Mouse (Mus musculus) spleen, adult 2 months (tissue): Measurements from ENCODE around the gene March10.

Experiments used
- CTCF ChIP-seq: fragments of 200-500 bp; IDR thresholded peaks from 2 replicates; pipeline ENCODE4 v1.5.1; 2011; ENCODE audit warnings: mild to moderate bottlenecking, inconsistent platforms; ENCODE audit not compliant: insufficient read depth, insufficient read length, insufficient replicate concordance; ENCODE audit errors: extremely low read depth
- POLR2A ChIP-seq: fragments of 200-500 bp; IDR thresholded peaks from 2 replicates; pipeline ENCODE4 v1.6.1; 2011; ENCODE audit warnings: low read depth, low read length, inconsistent platforms

DNA sequence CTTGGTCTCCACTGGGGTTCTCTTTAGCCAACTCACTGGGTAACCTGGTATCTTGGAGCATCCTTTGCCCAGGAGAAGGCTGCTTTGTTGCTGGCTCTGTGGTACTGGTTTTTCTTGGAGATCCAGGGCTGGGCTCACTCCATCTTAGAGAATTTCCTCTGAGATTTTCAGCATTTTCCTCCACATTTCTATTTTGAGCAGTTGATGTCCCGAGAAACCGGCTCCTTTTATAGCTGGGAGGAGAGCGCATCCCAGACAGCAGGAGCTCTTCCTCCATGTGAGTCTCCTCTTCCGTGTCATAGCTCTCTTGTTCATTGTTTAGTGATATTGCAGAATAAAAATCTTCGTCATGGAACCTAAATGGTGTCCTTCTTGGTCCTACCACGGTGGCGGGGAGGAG is 66.2 kb downstream of the March10 start:
- TF ChIP-seq POLR2A (no peak), CTCF (no peak)
